Mouse (Mus musculus) spleen, postnatal 14 days (tissue): ENCODE data around the gene Gm20431.
"Not testable (repeated sequence)": the region's sequence is repeated elsewhere in the genome, so short reads cannot be mapped to it uniquely, and the experiment has no call there.

Experiments
- DNase-seq, 2 experiments: peaks; one replicate each; pipeline ENCODE4 v3.0.0; 2021 to 2022; ENCODE audit warnings: low spot score in 2 of 2

Gene Gm20431

GRCm38 (mm10) chr2:167630421-167630820 is 30.9 kb downstream of the Gm20431 start:
- DNase-seq = peak in 1 of 2 experiments; percentile 26

GRCm38 (mm10) chr2:167629665-167630209 is 31.6 kb downstream of the Gm20431 start:
- DNase-seq = peak in 1 of 2 experiments; percentile 22

GRCm38 (mm10) chr2:167628872-167629271 is 32.4 kb downstream of the Gm20431 start:
- DNase-seq = peak; percentile 78 to 85

DNA sequence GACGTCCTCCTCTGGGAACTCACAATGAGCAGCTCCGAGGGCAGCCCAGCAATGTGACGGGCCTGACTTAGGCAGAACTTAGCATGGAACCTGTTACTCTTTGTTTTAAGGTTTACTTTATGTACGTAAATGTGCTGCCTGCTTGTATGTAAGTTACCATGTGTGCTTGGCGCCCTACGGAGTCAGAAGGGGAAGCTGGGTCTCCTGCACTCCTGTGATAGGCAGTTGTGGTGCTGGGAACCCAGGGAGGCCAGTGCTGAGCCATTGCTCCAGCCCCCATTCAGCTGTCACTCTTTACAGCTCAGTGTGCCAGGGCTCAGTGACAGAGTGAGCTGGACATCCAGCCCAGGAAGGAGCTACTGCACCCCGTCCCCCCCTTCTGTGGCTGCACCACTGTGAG is 34.3 kb downstream of the Gm20431 start:
- no peak for DNase-seq

GRCm38 (mm10) chr2:167625670-167626069 is 35.6 kb downstream of the Gm20431 start:
- no peak for DNase-seq

- DNase-seq = no peak
These were observed 36.8 kb downstream of the Gm20431 start for GRCm38 (mm10) chr2:167624368-167625075.

DNA sequence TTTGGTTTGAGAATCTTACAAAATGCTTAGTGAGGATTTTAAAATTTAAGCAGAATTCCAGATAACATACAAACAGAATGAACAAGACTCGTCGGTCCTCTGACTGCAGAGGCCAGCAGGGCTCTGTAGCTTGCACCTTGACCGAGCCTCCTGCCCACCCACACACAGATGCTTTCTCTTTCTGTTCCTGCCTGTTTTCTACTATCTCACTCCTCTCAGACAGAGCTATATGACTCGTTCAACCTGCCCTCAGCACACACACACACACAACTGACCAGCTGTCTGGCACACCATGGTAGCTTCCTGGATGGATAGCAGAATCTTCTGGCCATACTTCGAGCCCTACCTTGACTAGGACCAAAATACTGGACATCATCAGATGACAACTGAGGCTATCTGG is 38.3 kb downstream of the Gm20431 start:
- DNase-seq = no peak

GRCm38 (mm10) chr2:167622352-167622751 is 38.9 kb downstream of the Gm20431 start:
- no peak for DNase-seq

DNA sequence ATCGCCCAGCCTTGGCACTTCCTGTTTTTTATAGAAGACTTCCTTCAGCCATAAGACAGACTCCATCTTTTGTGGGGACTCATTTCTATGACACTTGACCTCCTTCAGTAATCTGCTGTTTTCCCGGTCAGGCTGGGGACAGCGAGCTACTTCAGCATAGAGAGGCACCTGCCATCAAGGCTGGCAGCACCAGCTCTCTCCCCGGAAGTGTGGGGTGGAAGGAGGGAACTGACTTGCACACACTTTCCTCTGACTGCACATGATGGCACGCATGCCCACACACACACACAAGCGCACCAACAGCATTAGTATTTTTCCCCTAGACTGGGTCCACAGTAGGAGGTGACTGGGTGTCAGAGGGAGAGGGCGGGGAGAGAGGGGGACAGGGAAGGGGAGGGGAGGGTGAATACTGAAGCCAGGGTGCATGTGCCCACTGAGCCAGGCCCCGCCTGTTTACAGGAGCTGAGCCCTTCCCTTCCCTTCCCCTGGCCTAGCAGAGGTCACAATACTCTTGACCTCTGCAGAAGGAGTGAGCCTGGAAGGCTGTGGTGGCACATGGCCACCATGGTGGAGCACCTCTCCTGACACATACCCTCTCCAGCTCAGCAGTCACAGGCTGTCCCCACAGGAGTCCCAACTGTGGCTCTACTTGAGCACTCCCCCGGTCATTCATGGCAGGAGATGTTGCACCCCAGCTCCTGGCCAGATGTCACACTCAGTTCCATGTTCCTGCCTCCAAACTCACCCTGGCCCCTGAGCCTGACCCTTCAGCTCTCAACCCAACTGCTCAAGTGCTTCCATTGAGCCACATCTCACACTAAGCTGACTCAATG is 39.8 kb downstream of the Gm20431 start:
- no peak for DNase-seq

- no peak for DNase-seq
These were observed 43.8 kb downstream of the Gm20431 start for GRCm38 (mm10) chr2:167617472-167617871.

GRCm38 (mm10) chr2:167617034-167617433 is 44.3 kb downstream of the Gm20431 start:
- DNase-seq = no peak

- DNase-seq = not testable (repeated sequence)
These were observed 48.0 kb downstream of the Gm20431 start for GRCm38 (mm10) chr2:167613335-167613734.

- no peak for DNase-seq
These were observed 49.2 kb downstream of the Gm20431 start for GRCm38 (mm10) chr2:167612122-167612521.

- DNase-seq = no peak
These were observed 50.0 kb downstream of the Gm20431 start for GRCm38 (mm10) chr2:167611287-167611686.

GRCm38 (mm10) chr2:167606745-167607123 is 54.6 kb downstream of the Gm20431 start:
- DNase-seq = no peak

DNA sequence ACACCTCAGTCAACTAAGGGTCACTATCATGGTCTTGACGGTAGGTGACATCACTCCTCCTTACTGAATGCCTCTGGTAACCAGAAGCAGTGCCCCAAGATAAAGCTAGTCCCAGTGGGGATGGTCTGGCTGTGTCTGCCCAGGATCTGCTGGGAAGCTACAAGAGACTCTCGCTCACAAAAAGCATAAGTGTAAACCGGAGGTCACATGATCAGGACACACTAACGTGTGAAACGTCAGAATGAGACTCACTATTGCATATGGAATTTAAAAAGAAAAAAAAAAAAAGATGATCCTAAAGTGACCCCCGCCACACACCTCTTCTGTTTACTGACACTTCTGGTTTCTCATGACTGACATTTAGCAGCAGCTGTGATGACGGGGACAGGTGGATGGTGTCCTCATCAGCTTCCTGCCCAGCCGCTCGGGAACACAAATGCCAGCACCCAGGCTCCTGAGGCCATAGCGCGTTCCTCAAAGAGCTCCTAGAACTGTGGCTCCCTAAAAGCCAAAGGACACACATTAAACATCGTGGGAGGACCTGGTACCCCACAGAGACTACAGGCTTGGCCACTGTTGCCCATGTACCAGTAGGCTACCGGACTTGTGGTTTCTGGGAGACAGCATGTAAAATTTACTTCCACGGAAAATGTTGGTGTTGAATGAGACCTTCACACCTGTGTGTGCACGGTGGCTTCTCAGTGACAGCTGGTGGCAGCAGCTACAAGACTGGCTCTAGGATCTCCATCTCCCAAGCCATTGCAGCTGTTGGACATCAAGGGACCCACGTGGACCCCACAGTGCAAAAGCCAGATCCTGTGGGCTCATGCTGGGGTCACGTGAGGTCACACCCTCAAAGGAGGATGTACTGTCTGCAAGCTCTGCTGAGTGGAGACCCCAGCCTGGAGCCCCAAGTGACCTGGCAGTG is 55.2 kb downstream of the Gm20431 start:
- DNase-seq = no peak

DNA sequence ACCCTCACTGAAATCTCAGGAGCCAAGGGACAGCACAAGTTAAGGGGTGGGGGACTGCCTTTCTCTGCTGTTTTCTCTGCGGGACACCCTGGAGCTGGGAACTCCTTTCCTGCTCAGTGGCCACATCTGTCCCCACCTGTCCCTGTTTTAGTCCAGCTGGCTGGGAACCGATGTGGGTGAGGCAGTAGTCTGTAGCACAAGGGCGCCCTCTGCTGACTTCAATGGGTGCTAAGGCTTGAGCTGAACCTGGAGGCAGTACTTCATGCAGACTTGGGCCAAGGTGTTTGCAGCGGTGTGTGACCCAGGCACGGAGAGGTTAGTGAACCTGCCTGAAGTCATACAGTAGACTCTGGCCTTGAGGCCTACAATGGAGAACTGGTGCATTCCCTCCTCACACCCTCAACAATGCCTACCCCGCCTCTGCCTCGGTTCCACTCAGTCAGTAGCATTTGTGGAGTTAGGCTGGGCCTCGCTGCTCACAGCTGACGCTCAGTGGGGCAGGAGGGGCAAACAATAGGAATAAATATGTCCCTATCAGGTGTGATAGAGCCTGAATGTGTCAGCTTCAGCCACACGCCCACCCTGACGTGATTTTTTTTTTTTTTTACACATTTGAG is 56.0 kb downstream of the Gm20431 start:
- peak; percentile 77 to 86 for DNase-seq

- DNase-seq = no peak
These were observed 58.3 kb downstream of the Gm20431 start for GRCm38 (mm10) chr2:167602978-167603377.

DNA sequence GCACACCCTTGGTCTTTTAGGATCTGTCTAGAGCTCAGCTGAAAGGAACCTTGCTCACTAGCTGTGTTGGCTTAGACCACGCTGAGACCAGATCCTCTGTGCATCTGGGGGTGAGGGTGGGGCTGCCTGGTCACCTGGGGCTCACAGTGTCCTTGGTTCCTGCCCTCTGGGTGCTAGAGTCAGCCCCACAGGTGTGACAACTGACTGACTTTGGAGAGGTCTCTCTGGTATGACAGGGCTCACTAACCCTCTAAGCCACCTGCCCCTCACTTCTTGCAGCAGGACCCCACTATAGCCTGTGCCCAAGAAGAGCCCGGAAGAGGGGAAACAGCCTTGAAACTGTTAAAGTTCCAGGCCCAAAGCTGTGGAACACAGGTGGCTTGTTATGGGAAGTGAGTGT is 58.9 kb downstream of the Gm20431 start:
- DNase-seq = no peak

DNA sequence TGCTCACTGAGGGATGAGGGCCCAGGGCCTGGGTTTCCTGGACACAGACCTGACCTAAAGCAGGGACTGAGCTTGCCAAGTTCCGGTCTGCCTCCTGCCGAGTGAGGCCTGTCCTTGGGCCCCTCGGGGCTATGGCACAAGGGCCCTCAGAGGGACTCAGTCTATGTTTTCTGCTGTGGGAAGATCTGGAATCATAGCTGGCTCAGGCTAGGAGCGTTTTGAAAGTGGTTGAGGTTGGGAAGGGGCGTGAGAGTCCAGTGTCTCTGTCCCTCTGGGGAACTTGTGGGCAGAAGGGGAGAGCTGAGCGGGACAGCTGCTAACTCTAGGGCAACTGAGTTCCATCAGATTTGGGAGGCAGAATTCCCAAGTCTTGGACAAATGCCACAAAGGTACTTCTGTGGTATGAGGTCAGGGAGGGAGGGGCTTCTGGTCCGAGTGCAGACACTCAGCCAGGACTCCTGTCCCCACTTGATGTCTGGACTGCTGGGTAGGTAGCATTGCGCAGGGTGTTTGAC is 60.8 kb downstream of the Gm20431 start:
- DNase-seq = no peak

GRCm38 (mm10) chr2:167599917-167600316 is 61.4 kb downstream of the Gm20431 start:
- no peak for DNase-seq
